Mouse (Mus musculus): ENCODE measurements around the gene Fam193b.
"Not testable (repeated sequence)": the region's sequence is repeated elsewhere in the genome, so short reads cannot be mapped to it uniquely, and the experiment has no call there.

DNA sequence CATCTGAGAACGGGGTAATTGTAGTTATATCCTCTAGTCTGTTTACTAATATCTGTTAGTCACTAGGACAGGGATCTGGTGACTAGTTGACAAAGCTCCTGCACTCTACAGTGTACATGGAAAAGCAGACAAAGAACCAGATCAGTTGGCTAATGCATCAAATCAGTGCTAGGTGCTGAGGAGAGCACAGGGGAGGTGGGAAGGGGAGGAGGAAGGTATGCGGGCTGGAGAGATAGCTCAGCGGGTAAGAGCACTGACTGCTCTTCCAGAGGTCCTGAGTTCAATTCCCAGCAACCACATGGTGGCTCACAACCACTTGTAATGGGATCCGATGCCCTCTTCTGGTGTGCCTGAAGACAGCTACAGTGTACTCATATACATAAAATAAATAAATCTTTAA lies 2.4 kb downstream of the Fam193b start:
- TF ChIP-seq CTCF, EP300 (IDR thresholded peaks at IDR 0.05): not testable (repeated sequence)
